Mouse (Mus musculus) adrenal gland, postnatal 10 days (tissue): Measurements from ENCODE around the gene Spib. TPM values are rescaled to one million over a fixed set of nuclear protein-coding genes. Genes with fewer than 3 reads are reported as not detected.

Source experiments
- DNase-seq: peaks from one replicate; pipeline ENCODE4 v3.0.0; 2021; ENCODE audit warnings: mixed read lengths
- microRNA-seq: library from miRNA; unstranded; fragments of <30 nt; microRNA quantifications from one replicate; pipeline ENCODE4 v1.2.0, GENCODE M21; 2021
- total RNA-seq, 2 experiments: library from RNA; stranded (reverse); gene quantifications; 2 replicates each; pipeline ENCODE4 v1.2.3; 2021

The Spib gene
- total RNA-seq, 2 experiments from 2014 or later = 6.5 to 7.3 TPM

DNA sequence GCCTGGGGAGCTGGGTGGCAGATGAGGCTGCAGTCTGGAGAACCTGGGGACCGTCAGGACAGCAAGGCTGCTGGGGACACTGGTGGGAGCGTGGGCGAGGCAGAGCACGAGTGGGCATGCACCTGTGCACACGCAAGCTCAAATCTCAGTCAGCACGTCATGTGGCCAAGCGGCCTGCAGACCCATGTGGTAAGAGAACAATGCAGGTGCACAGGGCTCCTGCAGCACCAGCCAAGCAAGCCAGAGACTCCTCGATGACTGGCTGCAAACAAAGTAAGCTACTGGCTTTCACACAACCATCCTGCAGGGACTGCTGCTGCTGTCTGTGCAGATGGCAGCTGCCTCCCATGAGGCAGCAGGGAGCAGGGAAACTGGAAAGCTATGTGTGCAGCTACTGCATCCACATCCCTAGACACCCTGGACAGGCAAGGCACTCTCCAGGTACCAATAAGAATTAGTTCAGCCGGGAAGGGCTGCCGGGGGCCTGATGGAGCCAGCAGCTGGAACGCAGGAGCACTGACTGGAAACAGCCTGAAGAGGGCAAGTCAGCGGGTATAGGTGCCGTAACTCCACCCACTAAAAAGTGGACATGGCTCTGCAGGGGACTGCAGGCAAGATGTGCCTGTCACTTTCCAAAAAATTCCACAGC is 44.8 kb downstream of the Spib start:
- no peak for DNase-seq

DNA sequence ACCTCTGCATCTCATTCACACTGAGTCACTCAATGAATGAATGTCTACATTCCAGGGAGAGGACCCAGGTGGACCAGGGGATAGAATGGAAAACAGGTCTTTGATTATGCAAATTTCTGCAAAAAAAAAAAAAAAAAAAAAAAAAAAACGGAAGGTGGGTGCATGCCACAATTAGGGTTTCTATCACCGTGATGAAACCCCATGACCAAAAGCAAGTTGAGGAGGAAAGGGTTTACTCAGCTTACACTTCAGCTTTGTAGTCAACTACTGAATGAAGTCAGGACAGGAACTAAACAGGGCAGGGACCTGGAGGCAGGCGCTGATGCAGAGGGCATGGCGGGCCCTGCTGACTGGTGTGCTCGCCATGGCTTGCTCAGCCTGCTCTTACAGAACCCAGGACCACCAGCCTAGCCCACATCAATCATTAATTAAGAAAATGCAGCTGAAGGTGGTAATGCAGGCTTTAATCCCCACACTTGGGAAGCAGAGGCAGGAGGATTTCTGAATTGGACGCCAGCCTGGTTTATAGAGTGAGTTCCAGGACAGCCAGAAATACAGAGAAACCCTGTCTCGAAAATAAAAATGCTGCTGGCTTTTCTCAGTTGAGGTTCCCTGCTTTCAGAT is 46.2 kb downstream of the Spib start:
- DNase-seq = no peak

- peak; percentile 82 for DNase-seq
Observed at GRCm38 (mm10) chr7:44484841-44485571, 46.9 kb downstream of the Spib start.

GRCm38 (mm10) chr7:44484109-44484508 is 47.8 kb downstream of the Spib start:
- no peak for DNase-seq

DNA sequence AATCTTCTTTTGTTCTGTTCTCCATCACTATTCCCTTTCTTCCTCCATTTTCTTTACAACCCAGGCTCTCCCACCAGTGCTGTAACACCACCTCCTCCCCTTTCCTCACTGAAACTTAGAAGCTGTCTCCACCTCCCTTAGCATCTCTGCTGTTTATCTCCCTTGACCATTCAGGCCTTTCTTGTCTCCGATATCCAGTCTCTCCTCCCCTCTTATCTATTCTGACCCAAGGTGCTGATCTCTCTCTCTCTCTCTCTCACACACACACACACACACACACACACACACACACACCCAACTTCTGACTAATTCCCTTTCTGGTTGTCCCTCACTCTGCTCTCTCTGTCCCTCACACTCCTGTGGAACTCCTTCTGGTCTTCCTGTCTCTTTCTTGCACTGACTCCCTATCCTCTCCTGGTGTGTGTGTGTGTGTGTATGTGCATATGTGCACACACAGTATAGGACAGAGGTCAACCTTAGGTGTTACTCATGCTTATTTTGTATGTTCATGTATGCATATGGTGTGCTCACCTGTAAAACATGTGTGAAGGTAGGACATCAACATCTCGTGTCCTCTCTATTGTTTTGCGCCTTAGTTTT is 48.9 kb downstream of the Spib start:
- no peak for DNase-seq

Small RNAs within 50 kb of the gene (microRNA-seq; reads per million reads assigned to microRNA genes)
- gene Mir7053 = not detected

Other genes starting within 250 kb of the Spib start
- 1 to 10 TPM; 4.2 to 5.4 TPM for gene Clec11a, start 225.2 kb downstream of the Spib start, total RNA-seq
- gene Shank1, start 221.8 kb downstream of the Spib start, total RNA-seq = 1 to 10 TPM; 4.3 to 6.3 TPM
- gene Syt3, start 148.0 kb downstream of the Spib start, total RNA-seq = 1 to 10 TPM; 2.5 to 4.2 TPM
- gene 1700008O03Rik, start 146.3 kb downstream of the Spib start, total RNA-seq = 1 to 10 TPM in 1 of 2 experiments, under 1 TPM in 1; 0.57 to 1.4 TPM
- gene Lrrc4b, start 103.1 kb downstream of the Spib start, total RNA-seq = 10 to 100 TPM in 1 of 2 experiments, 1 to 10 TPM in 1; 5.5 to 10.0 TPM
- gene Aspdh, start 66.7 kb downstream of the Spib start, total RNA-seq = 10 to 100 TPM in 1 of 2 experiments, 1 to 10 TPM in 1; 8.4 to 14.5 TPM
- gene Josd2, start 64.1 kb downstream of the Spib start, total RNA-seq = 10 to 100 TPM; 42.2 to 52.0 TPM
- 10 to 100 TPM; 88.8 to 91.1 TPM for gene Emc10, start 35.5 kb downstream of the Spib start, total RNA-seq
- 10 to 100 TPM; 12.4 to 16.0 TPM for gene Fam71e1, start 35.5 kb downstream of the Spib start, total RNA-seq
- 10 to 100 TPM; 31.9 to 40.8 TPM for gene Mybpc2, start 7.4 kb downstream of the Spib start, total RNA-seq
- 10 to 100 TPM; 20.6 to 30.7 TPM for gene Pold1, start 16.8 kb upstream of the Spib start, total RNA-seq
- 10 to 100 TPM; 90.7 to 91.0 TPM for gene Nr1h2, start 21.9 kb upstream of the Spib start, total RNA-seq
- gene Napsa, start 40.3 kb upstream of the Spib start, total RNA-seq = 1 to 10 TPM; 3.2 to 3.9 TPM
- gene Kcnc3, start 58.6 kb upstream of the Spib start, total RNA-seq = 1 to 10 TPM; 4.7 to 4.8 TPM
- gene Myh14, start 138.8 kb upstream of the Spib start, total RNA-seq = 1 to 10 TPM; 5.5 to 9.8 TPM
- not detected for gene Izumo2, start 176.7 kb upstream of the Spib start, total RNA-seq
- gene Vrk3, start 216.3 kb upstream of the Spib start, total RNA-seq = 10 to 100 TPM; 34.3 to 40.2 TPM
- under 1 TPM; 0.33 to 0.45 TPM for gene Zfp473, start 219.0 kb upstream of the Spib start, total RNA-seq